Mouse (Mus musculus) adrenal gland, postnatal 36 days (tissue): ENCODE data around the gene Sf3b2. TPM values are rescaled to one million over a fixed set of nuclear protein-coding genes. Genes with fewer than 3 reads are reported as not detected.

Experiments used
- DNase-seq, 2 experiments: peaks; one replicate each; pipeline ENCODE4 v3.0.0; 2021; ENCODE audit warnings: mixed read lengths in 1 of 2
- long read RNA-seq, 2 experiments: library from polyadenylated mRNA; stranded (forward); transcript quantifications; one replicate each; pipeline ENCODE4 v2.0.0; 2021; ENCODE audit warnings: borderline sequencing depth in 2 of 2
- total RNA-seq, 2 experiments: library from RNA; stranded (reverse); gene quantifications; 2 replicates each; pipeline ENCODE4 v1.2.3; 2021

The Sf3b2 gene
- 100 to 1,000 TPM; 165 to 171 TPM for total RNA-seq
- long read RNA-seq, experiment 1, transcript Sf3b2-208 (8 exons, 1,894 nt) = minor isoform, 6 of 169 reads
- long read RNA-seq, experiment 1, transcript Sf3b2-201 (21 exons, 3,222 nt) = major isoform, 75 of 169 reads
- long read RNA-seq, experiment 1, partial matches to known transcripts = 66 of 169 reads
- long read RNA-seq, experiment 1, other reads (novel, unspliced or antisense) = 21 of 169 reads
- long read RNA-seq, experiment 2, transcript Sf3b2-201 (21 exons, 3,222 nt) = major isoform, 58 of 70 reads
- long read RNA-seq, experiment 2, partial matches to known transcripts = 8 of 70 reads
- long read RNA-seq, experiment 2, other reads (novel, unspliced or antisense) = 3 of 70 reads

GRCm38 (mm10) chr19:5294972-5295735, at the start of gene Sf3b2:
Gene Sf3b2 (minus strand): TSS chr19:5295455.
- peak; percentile 97 to 99 for DNase-seq

GRCm38 (mm10) chr19:5341360-5341759, 46.1 kb upstream of the Sf3b2 start:
- DNase-seq = no peak

GRCm38 (mm10) chr19:5337975-5338374, 42.7 kb upstream of the Sf3b2 start:
- DNase-seq = peak; percentile 77 to 85

- DNase-seq = no peak
Measured at GRCm38 (mm10) chr19:5335441-5335840, 40.2 kb upstream of the Sf3b2 start, which contains the start of gene Catsper1. Gene Catsper1 (plus strand): TSS chr19:5335741.

- DNase-seq = no peak
Measured at GRCm38 (mm10) chr19:5334741-5335140, 39.5 kb upstream of the Sf3b2 start.

GRCm38 (mm10) chr19:5327970-5328369, 32.7 kb upstream of the Sf3b2 start:
- no peak for DNase-seq

- DNase-seq = no peak
Measured at GRCm38 (mm10) chr19:5323801-5324200, 28.5 kb upstream of the Sf3b2 start.

- no peak for DNase-seq
Measured at GRCm38 (mm10) chr19:5313189-5313588, 17.9 kb upstream of the Sf3b2 start.

GRCm38 (mm10) chr19:5309025-5309424, 13.8 kb upstream of the Sf3b2 start:
- no peak for DNase-seq

GRCm38 (mm10) chr19:5306968-5307734, 11.9 kb upstream of the Sf3b2 start:
- peak in 1 of 2 experiments; percentile 20 for DNase-seq

GRCm38 (mm10) chr19:5306279-5306678, 11.0 kb upstream of the Sf3b2 start:
- no peak for DNase-seq

GRCm38 (mm10) chr19:5302455-5302854, 7.2 kb upstream of the Sf3b2 start:
- peak; percentile 45 to 69 for DNase-seq

- DNase-seq = no peak
Measured at GRCm38 (mm10) chr19:5300588-5300987, 5.3 kb upstream of the Sf3b2 start.

GRCm38 (mm10) chr19:5297903-5298800, 2.9 kb upstream of the Sf3b2 start, which contains the start of gene Gal3st3:
Gene Gal3st3 (plus strand): TSS chr19:5298331.
- no peak for DNase-seq

GRCm38 (mm10) chr19:5296630-5297029, 1.4 kb upstream of the Sf3b2 start:
- DNase-seq = no peak

GRCm38 (mm10) chr19:5295736-5296075, 451 bp upstream of the Sf3b2 start:
- DNase-seq = no peak

GRCm38 (mm10) chr19:5278381-5278780, 16.9 kb downstream of the Sf3b2 start:
- peak; percentile 41 to 62 for DNase-seq

GRCm38 (mm10) chr19:5277140-5277539, 18.1 kb downstream of the Sf3b2 start:
- no peak for DNase-seq

GRCm38 (mm10) chr19:5276531-5276930, 18.7 kb downstream of the Sf3b2 start:
- DNase-seq = no peak

GRCm38 (mm10) chr19:5275736-5276135, 19.5 kb downstream of the Sf3b2 start:
- no peak for DNase-seq

- DNase-seq = no peak
Measured at GRCm38 (mm10) chr19:5274641-5275040, 20.6 kb downstream of the Sf3b2 start.
